Mouse (Mus musculus): ENCODE results near the gene Olfr53. TPM values are rescaled to one million over a fixed set of nuclear protein-coding genes. Genes with fewer than 3 reads are reported as not detected.

The Olfr53 gene
- total and polyA plus RNA-seq, 2 experiments from 2014 or later: not detected

DNA sequence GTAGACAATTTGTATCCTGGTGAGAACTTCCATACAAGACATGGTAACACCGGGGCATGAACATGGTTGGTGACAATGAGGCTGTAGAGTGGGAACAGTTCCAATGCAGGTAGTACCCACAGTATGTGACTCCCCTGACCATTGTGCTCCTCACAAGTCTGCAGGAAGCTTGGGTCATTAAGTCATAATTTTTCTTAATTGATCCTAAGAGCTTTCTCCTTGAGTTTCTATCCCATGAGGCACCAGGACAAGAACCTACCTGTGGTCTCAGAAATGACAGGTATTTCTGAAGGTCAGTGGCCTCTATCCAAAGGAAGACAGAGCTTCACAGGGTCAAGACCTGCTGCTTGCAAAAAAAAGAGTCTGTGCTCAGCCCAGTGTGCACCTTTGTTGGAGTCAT lies 35.4 kb downstream of the Olfr53 start, which contains the start of gene Olfr45:
Gene Olfr45, plus strand, starts transcription at position 301 of the 400 bp plus-strand sequence.
- no peak within 1 kb of the TSS for H3K4me2 ChIP-seq (ENCODE audit: low read depth)
- 88% methylated on average over 1 of the region's 1 CpGs for WGBS
- no peaks in the 10 kb centered on the region for H3K9me3 ChIP-seq (ENCODE audit: low read length)
- no peak within 1 kb of the TSS for H3K9ac ChIP-seq
- TF ChIP-seq CTCF (IDR thresholded peaks at IDR 0.05; ENCODE audit: low read depth): no peak
- H3K4me3 ChIP-seq (ENCODE audit: low read depth, low read length): no peak within 1 kb of the TSS
- H3K4me1 ChIP-seq (ENCODE audit: insufficient read depth): no peaks in the 10 kb centered on the region
- no peaks in the 10 kb centered on the region for H3K27me3 ChIP-seq (ENCODE audit: insufficient read depth, low read length)
- no peak for ATAC-seq
- DNase-seq: no peak
- H3K36me3 ChIP-seq (ENCODE audit: insufficient read depth): no peaks in the 10 kb centered on the region
- no peak within 1 kb of the TSS for H3K27ac ChIP-seq (ENCODE audit: low read depth, low read length)

DNA sequence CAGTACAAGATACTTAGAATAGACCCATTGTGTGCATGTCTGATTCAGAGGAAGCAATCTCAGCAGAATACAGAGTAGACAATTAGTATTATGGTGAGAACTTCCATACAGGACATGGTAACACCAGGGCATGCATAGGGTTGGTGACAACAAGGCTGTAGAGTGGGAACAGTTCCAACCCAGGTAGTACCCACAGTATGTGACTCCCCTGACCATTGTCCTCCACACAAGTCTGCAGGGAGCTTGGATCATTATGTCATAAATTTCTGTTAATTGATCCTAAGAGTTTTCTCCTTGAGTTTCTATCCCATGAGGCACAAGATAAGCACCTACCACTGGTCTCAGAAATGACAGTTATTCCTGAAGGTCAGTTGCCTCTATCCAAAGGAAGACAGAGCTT lies 50.7 kb downstream of the Olfr53 start, which contains the start of gene Olfr541:
Gene Olfr541, plus strand, starts transcription at position 301 of the 400 bp plus-strand sequence.
- no peaks in the 10 kb centered on the region for H3K9me3 ChIP-seq (ENCODE audit: low read length)
- H3K36me3 ChIP-seq (ENCODE audit: insufficient read depth): no peaks in the 10 kb centered on the region
- no peak within 1 kb of the TSS for H3K4me3 ChIP-seq (ENCODE audit: low read depth, low read length)
- no peak within 1 kb of the TSS for H3K27ac ChIP-seq (ENCODE audit: low read depth, low read length)
- TF ChIP-seq CTCF (IDR thresholded peaks at IDR 0.05; ENCODE audit: low read depth): no peak
- H3K4me2 ChIP-seq (ENCODE audit: low read depth): no peak within 1 kb of the TSS
- DNase-seq (no peak), ATAC-seq (no peak)
- H3K9ac ChIP-seq: no peak within 1 kb of the TSS
- H3K27me3 ChIP-seq (ENCODE audit: insufficient read depth, low read length): no peaks in the 10 kb centered on the region
- H3K4me1 ChIP-seq (ENCODE audit: insufficient read depth): no peaks in the 10 kb centered on the region

Other genes with a start within 250 kb of the Olfr53 start
- gene Olfr531, start 243.5 kb upstream of the Olfr53 start, total RNA-seq (2014; rRNA removed): not detected in 2 replicates
- gene Olfr531, start 243.5 kb upstream of the Olfr53 start, polyA plus RNA-seq (2015; fragmentation: Nextera tagmentation; extraction: Ambion mirVana): not detected in 2 replicates
- not detected in 2 replicates for gene Olfr532, start 224.8 kb upstream of the Olfr53 start, total RNA-seq (2014; rRNA removed)
- gene Olfr532, start 224.8 kb upstream of the Olfr53 start, polyA plus RNA-seq (2015; fragmentation: Nextera tagmentation; extraction: Ambion mirVana): not detected in 2 replicates
- gene Olfr533, start 183.1 kb upstream of the Olfr53 start, total RNA-seq (2014; rRNA removed): not detected in 2 replicates
- gene Olfr533, start 183.1 kb upstream of the Olfr53 start, polyA plus RNA-seq (2015; fragmentation: Nextera tagmentation; extraction: Ambion mirVana): not detected in 2 replicates
- gene Olfr535, start 162.2 kb upstream of the Olfr53 start, total RNA-seq (2014; rRNA removed): not detected in 2 replicates
- not detected in 2 replicates for gene Olfr535, start 162.2 kb upstream of the Olfr53 start, polyA plus RNA-seq (2015; fragmentation: Nextera tagmentation; extraction: Ambion mirVana)
- not detected in 2 replicates for gene Olfr536, start 139.1 kb upstream of the Olfr53 start, total RNA-seq (2014; rRNA removed)
- not detected in 2 replicates for gene Olfr536, start 139.1 kb upstream of the Olfr53 start, polyA plus RNA-seq (2015; fragmentation: Nextera tagmentation; extraction: Ambion mirVana)
- gene Olfr538, start 78.6 kb upstream of the Olfr53 start, total RNA-seq (2014; rRNA removed): not detected in 2 replicates
- gene Olfr538, start 78.6 kb upstream of the Olfr53 start, polyA plus RNA-seq (2015; fragmentation: Nextera tagmentation; extraction: Ambion mirVana): not detected in 2 replicates
- not detected in 2 replicates for gene Olfr46, start 45.2 kb upstream of the Olfr53 start, total RNA-seq (2014; rRNA removed)
- gene Olfr46, start 45.2 kb upstream of the Olfr53 start, polyA plus RNA-seq (2015; fragmentation: Nextera tagmentation; extraction: Ambion mirVana): not detected in 2 replicates
- not detected in 2 replicates for gene Olfr61, start 17.5 kb upstream of the Olfr53 start, total RNA-seq (2014; rRNA removed)
- not detected in 2 replicates for gene Olfr61, start 17.5 kb upstream of the Olfr53 start, polyA plus RNA-seq (2015; fragmentation: Nextera tagmentation; extraction: Ambion mirVana)
- gene Olfr539, start 13.5 kb downstream of the Olfr53 start, total RNA-seq (2014; rRNA removed): under 0.01 TPM in 2 replicates
- gene Olfr539, start 13.5 kb downstream of the Olfr53 start, polyA plus RNA-seq (2015; fragmentation: Nextera tagmentation; extraction: Ambion mirVana): 0.05 TPM in 1 of 2 replicates, not detected in the other
- gene Olfr45, start 35.5 kb downstream of the Olfr53 start, total RNA-seq (2014; rRNA removed): not detected in 2 replicates
- not detected in 2 replicates for gene Olfr45, start 35.5 kb downstream of the Olfr53 start, polyA plus RNA-seq (2015; fragmentation: Nextera tagmentation; extraction: Ambion mirVana)
- gene Olfr541, start 50.8 kb downstream of the Olfr53 start, total RNA-seq (2014; rRNA removed): not detected in 2 replicates
- gene Olfr541, start 50.8 kb downstream of the Olfr53 start, polyA plus RNA-seq (2015; fragmentation: Nextera tagmentation; extraction: Ambion mirVana): not detected in 2 replicates
- gene Cyp2e1, start 117.3 kb downstream of the Olfr53 start, total RNA-seq (2014; rRNA removed): not detected in 2 replicates
- gene Cyp2e1, start 117.3 kb downstream of the Olfr53 start, polyA plus RNA-seq (2015; fragmentation: Nextera tagmentation; extraction: Ambion mirVana): not detected in 2 replicates
- gene Syce1, start 141.4 kb downstream of the Olfr53 start, total RNA-seq (2014; rRNA removed): not detected in 2 replicates
- gene Syce1, start 141.4 kb downstream of the Olfr53 start, polyA plus RNA-seq (2015; fragmentation: Nextera tagmentation; extraction: Ambion mirVana): 0.30 TPM in 1 of 2 replicates, not detected in the other
- 19.8 and 32.1 TPM in 2 replicates for gene Zfp941, start 175.7 kb downstream of the Olfr53 start, total RNA-seq (2014; rRNA removed)
- gene Zfp941, start 175.7 kb downstream of the Olfr53 start, polyA plus RNA-seq (2015; fragmentation: Nextera tagmentation; extraction: Ambion mirVana): 8.3 and 15.6 TPM in 2 replicates
- gene Urah, start 188.6 kb downstream of the Olfr53 start, total RNA-seq (2014; rRNA removed): not detected in 2 replicates
- gene Urah, start 188.6 kb downstream of the Olfr53 start, polyA plus RNA-seq (2015; fragmentation: Nextera tagmentation; extraction: Ambion mirVana): 0.48 and 0.64 TPM in 2 replicates
- gene Scgb1c1, start 199.1 kb downstream of the Olfr53 start, total RNA-seq (2014; rRNA removed): not detected in 2 replicates
- 0.48 TPM in 1 of 2 replicates, not detected in the other for gene Scgb1c1, start 199.1 kb downstream of the Olfr53 start, polyA plus RNA-seq (2015; fragmentation: Nextera tagmentation; extraction: Ambion mirVana)
- not detected in 2 replicates for gene Odf3, start 201.4 kb downstream of the Olfr53 start, total RNA-seq (2014; rRNA removed)
- gene Odf3, start 201.4 kb downstream of the Olfr53 start, polyA plus RNA-seq (2015; fragmentation: Nextera tagmentation; extraction: Ambion mirVana): 0.10 and 0.13 TPM in 2 replicates
- gene Gm45785, start 209.9 kb downstream of the Olfr53 start, total RNA-seq (2014; rRNA removed): 2.0 and 4.2 TPM in 2 replicates
- not detected in 2 replicates for gene Gm45785, start 209.9 kb downstream of the Olfr53 start, polyA plus RNA-seq (2015; fragmentation: Nextera tagmentation; extraction: Ambion mirVana)
- gene Ric8a, start 210.5 kb downstream of the Olfr53 start, total RNA-seq (2014; rRNA removed): 98.8 and 123 TPM in 2 replicates
- 79.5 and 91.8 TPM in 2 replicates for gene Ric8a, start 210.5 kb downstream of the Olfr53 start, polyA plus RNA-seq (2015; fragmentation: Nextera tagmentation; extraction: Ambion mirVana)
- 30.8 and 34.5 TPM in 2 replicates for gene Bet1l, start 211.1 kb downstream of the Olfr53 start, total RNA-seq (2014; rRNA removed)
- 48.8 and 58.0 TPM in 2 replicates for gene Bet1l, start 211.1 kb downstream of the Olfr53 start, polyA plus RNA-seq (2015; fragmentation: Nextera tagmentation; extraction: Ambion mirVana)
- gene Psmd13, start 235.5 kb downstream of the Olfr53 start, total RNA-seq (2014; rRNA removed): 164 and 174 TPM in 2 replicates
- gene Psmd13, start 235.5 kb downstream of the Olfr53 start, polyA plus RNA-seq (2015; fragmentation: Nextera tagmentation; extraction: Ambion mirVana): 274 and 298 TPM in 2 replicates
- 41.9 and 46.3 TPM in 2 replicates for gene Sirt3, start 235.9 kb downstream of the Olfr53 start, total RNA-seq (2014; rRNA removed)
- 44.2 and 48.3 TPM in 2 replicates for gene Sirt3, start 235.9 kb downstream of the Olfr53 start, polyA plus RNA-seq (2015; fragmentation: Nextera tagmentation; extraction: Ambion mirVana)

Data from forebrain, postnatal 0 days (tissue).